ENCODE assay signal across 14 mouse cellular contexts in genomic region chr4:70709126-70709689, GRCm38 (mm10).
DNase-seq lines count a peak whose midpoint lies in the region; ATAC-seq lines count a peak whose summit lies in the region.
"Had no signal": no experiment of that assay in that cellular context is flagged by ENCODE, and none has a peak within 500 bp of the region (broad histone marks: within the 10 kb centered on the region; RNA-seq: fewer than 3 reads in every experiment).

No protein-coding gene starts in this region.

- peak; percentile 66 for DNase-seq in adrenal gland, adult 2 months
- no peak for DNase-seq in adrenal gland, postnatal 4 days (ENCODE audit: low spot score in 2 of 2)
- peak; percentile 0 to 8 for DNase-seq in heart, postnatal 10 days
- no peak for DNase-seq in heart, postnatal 36 days
- peak; percentile 55 for DNase-seq in adrenal gland, postnatal 10 days
- no peak for DNase-seq in cerebellum, postnatal 4 days (ENCODE audit: low spot score in 2 of 2)
- DNase-seq: forebrain, postnatal 0 days; layer of hippocampus, postnatal 36 days; liver, embryonic 13.5 days; right cerebral cortex, postnatal 14 days had no signal

- no peak overlapping the region for H3K4me3 ChIP-seq in kidney, embryonic 16.5 days (ENCODE audit: low read length)
- H3K4me3 ChIP-seq in intestine, embryonic 16.5 days (ENCODE audit: low read length): no peak overlapping the region
- H3K4me3 ChIP-seq: embryonic facial prominence, embryonic 13.5 days; heart, embryonic 13.5 days; liver, embryonic 13.5 days had no signal

- H3K36me3 ChIP-seq in kidney, embryonic 16.5 days (ENCODE audit: insufficient read depth, low read length): no peaks in the 10 kb centered on the region
- H3K36me3 ChIP-seq in intestine, embryonic 16.5 days (ENCODE audit: control insufficient read depth, insufficient read depth, low read length): no peaks in the 10 kb centered on the region
- H3K36me3 ChIP-seq: embryonic facial prominence, embryonic 13.5 days; heart, embryonic 13.5 days; liver, embryonic 13.5 days had no signal

- H3K9me3 ChIP-seq in kidney, embryonic 16.5 days (ENCODE audit: low read length): no peaks in the 10 kb centered on the region
- no peaks in the 10 kb centered on the region for H3K9me3 ChIP-seq in intestine, embryonic 16.5 days (ENCODE audit: control insufficient read depth, low read length)
- H3K9me3 ChIP-seq: embryonic facial prominence, embryonic 13.5 days; heart, embryonic 13.5 days; liver, embryonic 13.5 days had no signal

- no peaks in the 10 kb centered on the region for H3K4me1 ChIP-seq in kidney, embryonic 16.5 days (ENCODE audit: insufficient read depth, low read length)
- H3K4me1 ChIP-seq in intestine, embryonic 16.5 days (ENCODE audit: control insufficient read depth, insufficient read depth, low read length): no peaks in the 10 kb centered on the region
- H3K4me1 ChIP-seq: embryonic facial prominence, embryonic 13.5 days; heart, embryonic 13.5 days; liver, embryonic 13.5 days had no signal

- H3K4me2 ChIP-seq in kidney, embryonic 16.5 days (replicated peaks; ENCODE audit: low read depth, low read length): no peak overlapping the region
- H3K4me2 ChIP-seq in intestine, embryonic 16.5 days (ENCODE audit: low read depth, low read length): no peak overlapping the region
- H3K4me2 ChIP-seq: embryonic facial prominence, embryonic 13.5 days; heart, embryonic 13.5 days; liver, embryonic 13.5 days had no signal

- H3K9ac ChIP-seq in kidney, embryonic 16.5 days (replicated peaks; ENCODE audit: low read length): no peak overlapping the region
- no peak overlapping the region for H3K9ac ChIP-seq in intestine, embryonic 16.5 days (ENCODE audit: low read depth, low read length)
- H3K9ac ChIP-seq: embryonic facial prominence, embryonic 13.5 days; forebrain, postnatal 0 days; heart, embryonic 13.5 days; liver, embryonic 13.5 days had no signal

- H3K27ac ChIP-seq in kidney, embryonic 16.5 days (ENCODE audit: low read length): no peak overlapping the region
- no peak overlapping the region for H3K27ac ChIP-seq in intestine, embryonic 16.5 days (ENCODE audit: low read length)
- H3K27ac ChIP-seq: embryonic facial prominence, embryonic 13.5 days; heart, embryonic 13.5 days; liver, embryonic 13.5 days had no signal

- no peaks in the 10 kb centered on the region for H3K27me3 ChIP-seq in kidney, embryonic 16.5 days (ENCODE audit: insufficient read depth, low read length)
- no peaks in the 10 kb centered on the region for H3K27me3 ChIP-seq in intestine, embryonic 16.5 days (replicated peaks; ENCODE audit: control insufficient read depth, insufficient read depth, low read length)
- H3K27me3 ChIP-seq: embryonic facial prominence, embryonic 13.5 days; heart, embryonic 13.5 days; liver, embryonic 13.5 days had no signal

- intact Hi-C loops in heart, postnatal 10 days (cut with DNase I): no loop called here
- intact Hi-C loops in heart, postnatal 36 days (cut with DNase I): no loop called here

- peak; percentile 89 for ATAC-seq in kidney, embryonic 16.5 days (ENCODE audit: low FRiP score, low TSS enrichment)
- ATAC-seq in intestine, embryonic 16.5 days: no peak
- ATAC-seq: forebrain, postnatal 0 days had no signal

- WGBS in kidney, embryonic 16.5 days: 12% methylated on average over 2 of the region's 2 CpGs
- 39% methylated on average over 2 of the region's 2 CpGs for WGBS in intestine, embryonic 16.5 days

Comparison
In these comparisons a context has a peak if more than half of its experiments do, and no peak if none do; other contexts are left out.
1. DNase-seq: peak in adrenal gland, adult 2 months (single experiment), heart, postnatal 10 days (2 of 2) and adrenal gland, postnatal 10 days (single experiment); none in adrenal gland, postnatal 4 days (0 of 2), heart, postnatal 36 days (0 of 2) and cerebellum, postnatal 4 days (0 of 2).